Mouse (Mus musculus) bone marrow macrophage, adult 2 months (primary cell): ENCODE data around the gene Nanog.

Experiments
- CTCF ChIP-seq: IDR thresholded peaks from 2 replicates; pipeline ENCODE4 v1.5.1; 2012; ENCODE audit warnings: low read depth, mild to moderate bottlenecking, low read length, moderate library complexity
- POLR2A ChIP-seq: IDR thresholded peaks from 2 replicates; pipeline ENCODE4 v1.6.1; 2012; ENCODE audit warnings: mild to moderate bottlenecking, low read depth, low read length, borderline replicate concordance

DNA sequence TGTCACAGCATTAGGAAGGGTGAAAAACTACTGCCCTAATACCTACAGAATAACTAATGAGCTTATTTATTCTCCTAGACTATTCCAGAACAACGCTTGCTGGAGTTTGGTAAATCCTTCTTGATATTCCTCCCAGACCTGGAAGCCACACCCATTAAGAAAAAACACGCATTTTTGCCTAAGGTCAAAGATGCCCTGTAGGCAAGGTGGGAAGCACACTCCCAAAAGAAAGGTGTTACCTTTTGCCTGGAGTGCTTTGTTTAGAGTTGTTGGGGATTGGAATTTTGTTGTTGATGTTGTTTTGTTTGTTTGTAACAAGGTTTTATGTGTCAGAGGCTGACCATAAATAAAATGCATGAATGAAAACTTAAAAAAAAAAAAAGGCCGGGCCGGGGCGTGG is 17.2 kb upstream of the Nanog start:
- TF ChIP-seq CTCF, result no peak
- no peak for TF ChIP-seq POLR2A
